Mouse (Mus musculus) embryonic facial prominence, embryonic 10.5 days (tissue): ENCODE results near the gene Tssk4. TPM values are rescaled to one million over a fixed set of nuclear protein-coding genes. Genes with fewer than 3 reads are reported as not detected.

ENCODE experiments used
- DNase-seq: peaks from one replicate; pipeline ENCODE4 v3.0.0-alpha.2; 2017; ENCODE audit warnings: low spot score
- H3K27ac ChIP-seq: fragments of 300-500 bp; sonication (generic); replicated peaks from 2 replicates; pipeline ENCODE4 v1.5.1; 2016; ENCODE audit warnings: mild to moderate bottlenecking
- H3K27me3 ChIP-seq: fragments of 300-500 bp; sonication (generic); replicated peaks from 2 replicates; pipeline ENCODE4 v1.6.1; 2016; ENCODE audit warnings: low read depth, mild to moderate bottlenecking; ENCODE audit not compliant: poor library complexity, severe bottlenecking
- H3K36me3 ChIP-seq: fragments of 300-500 bp; sonication (generic); replicated peaks from 2 replicates; pipeline ENCODE4 v1.6.1; 2016; ENCODE audit warnings: mild to moderate bottlenecking, moderate library complexity
- H3K4me1 ChIP-seq: fragments of 300-500 bp; sonication (generic); 2 replicates; pipeline ENCODE4 v1.6.1; 2016
- H3K4me3 ChIP-seq: fragments of 300-500 bp; sonication (generic); 2 replicates; pipeline ENCODE4 v1.5.1; 2016; ENCODE audit warnings: mild to moderate bottlenecking, moderate library complexity
- H3K9me3 ChIP-seq: fragments of 300-500 bp; sonication (generic); 2 replicates; pipeline ENCODE4 v1.6.1; 2016; ENCODE audit warnings: mild to moderate bottlenecking
- WGBS: fragments of 180-500 bp; shearing (Covaris S2); methylation state at CpG from one replicate; pipeline ENCODE4 v1.1.7; 2016; 5-methylcytosine and 5-hydroxymethylcytosine counted together
- polyA plus RNA-seq: library from polyadenylated mRNA; unstranded; fragments of >200 nt; fragmentation: Nextera tagmentation; extraction: Ambion mirVana; gene quantifications from 2 replicates; pipeline ENCODE4 v1.2.1, GENCODE M21; 2016

The Tssk4 gene
- 0.74 and 0.82 TPM in 2 replicates for polyA plus RNA-seq

- WGBS, result 93% methylated on average over 2 of the region's 2 CpGs
- DNase-seq, result no peak
- H3K4me1 ChIP-seq, result peaks cover 8% of the 10 kb centered on the region
- H3K9me3 ChIP-seq, result no peaks in the 10 kb centered on the region
- H3K36me3 ChIP-seq, result peaks cover 33% of the 10 kb centered on the region
- H3K4me3 ChIP-seq, result no peak within 1 kb of the TSS
- H3K27me3 ChIP-seq, result no peaks in the 10 kb centered on the region
- H3K27ac ChIP-seq, result no peak within 1 kb of the TSS
Observed at GRCm38 (mm10) chr14:55649884-55650283, at the start of gene Tssk4. TSS of gene Tssk4 (plus strand) at chr14:55650184.

- no peaks in the 10 kb centered on the region for H3K9me3 ChIP-seq
- no peak for DNase-seq
- 89% methylated on average over 7 of the region's 7 CpGs for WGBS
- H3K4me1 ChIP-seq, result peaks cover 20% of the 10 kb centered on the region
- H3K27me3 ChIP-seq, result no peaks in the 10 kb centered on the region
- peaks cover 95% of the 10 kb centered on the region for H3K36me3 ChIP-seq
- peak within 1 kb of the TSS; percentile 74 for H3K27ac ChIP-seq
- peak within 1 kb of the TSS; percentile 46 for H3K4me3 ChIP-seq
Observed at GRCm38 (mm10) chr14:55603271-55603632, 46.7 kb upstream of the Tssk4 start, which contains the start of gene Irf9. TSS of gene Irf9 (plus strand) at chr14:55603571.

GRCm38 (mm10) chr14:55603633-55604576 lies 46.1 kb upstream of the Tssk4 start:
- H3K36me3 ChIP-seq, result peaks cover 95% of the 10 kb centered on the region
- peak overlapping the region; percentile 74 for H3K27ac ChIP-seq
- peaks cover 20% of the 10 kb centered on the region for H3K4me1 ChIP-seq
- H3K27me3 ChIP-seq, result no peaks in the 10 kb centered on the region
- WGBS, result 19% methylated on average over 19 of the region's 19 CpGs
- peak overlapping the region; percentile 46 for H3K4me3 ChIP-seq
- peak; percentile 87 for DNase-seq
- H3K9me3 ChIP-seq, result no peaks in the 10 kb centered on the region

GRCm38 (mm10) chr14:55604823-55605222 lies 45.2 kb upstream of the Tssk4 start:
- peak overlapping the region; percentile 46; the same call in 1 of the 2 replicates for H3K4me3 ChIP-seq
- no peak for DNase-seq
- peaks cover 20% of the 10 kb centered on the region for H3K4me1 ChIP-seq
- 90% methylated on average over 11 of the region's 11 CpGs for WGBS
- H3K27ac ChIP-seq, result no peak overlapping the region
- H3K36me3 ChIP-seq, result peaks cover 95% of the 10 kb centered on the region
- no peaks in the 10 kb centered on the region for H3K27me3 ChIP-seq
- H3K9me3 ChIP-seq, result no peaks in the 10 kb centered on the region

- H3K9me3 ChIP-seq, result no peaks in the 10 kb centered on the region
- peaks cover 20% of the 10 kb centered on the region for H3K4me1 ChIP-seq
- no peaks in the 10 kb centered on the region for H3K27me3 ChIP-seq
- H3K27ac ChIP-seq, result no peak overlapping the region
- H3K4me3 ChIP-seq, result no peak overlapping the region
- 93% methylated on average over 16 of the region's 16 CpGs for WGBS
- H3K36me3 ChIP-seq, result peaks cover 89% of the 10 kb centered on the region
- DNase-seq, result no peak
Observed at GRCm38 (mm10) chr14:55605743-55606459, 44.1 kb upstream of the Tssk4 start.

- Histone ChIP-seq H3K36me3 (peaks cover 65% of the 10 kb centered on the region), H3K4me1 (peaks cover 14% of the 10 kb centered on the region), H3K27ac (no peak overlapping the region), H3K27me3 (no peaks in the 10 kb centered on the region), H3K9me3 (no peaks in the 10 kb centered on the region), H3K4me3 (no peak overlapping the region)
- no peak for DNase-seq
- WGBS, result 92% methylated on average over 6 of the region's 6 CpGs
Observed at GRCm38 (mm10) chr14:55608339-55608738, 41.6 kb upstream of the Tssk4 start.

GRCm38 (mm10) chr14:55613346-55613745 lies 36.6 kb upstream of the Tssk4 start:
- peaks cover 12% of the 10 kb centered on the region; the same call in 1 of the 2 replicates for H3K4me1 ChIP-seq
- DNase-seq, result no peak
- H3K4me3 ChIP-seq, result no peak overlapping the region
- no peaks in the 10 kb centered on the region for H3K27me3 ChIP-seq
- no peaks in the 10 kb centered on the region for H3K9me3 ChIP-seq
- 76% methylated on average over 6 of the region's 6 CpGs for WGBS
- H3K27ac ChIP-seq, result no peak overlapping the region
- H3K36me3 ChIP-seq, result peaks cover 20% of the 10 kb centered on the region

- 80% methylated on average over 7 of the region's 7 CpGs for WGBS
- peaks cover 20% of the 10 kb centered on the region; the same call in 1 of the 2 replicates for H3K4me1 ChIP-seq
Observed at GRCm38 (mm10) chr14:55614565-55615178, 35.3 kb upstream of the Tssk4 start.

GRCm38 (mm10) chr14:55615876-55616275 lies 34.1 kb upstream of the Tssk4 start:
- H3K4me1 ChIP-seq, result peaks cover 20% of the 10 kb centered on the region; the same call in 1 of the 2 replicates
- no peaks in the 10 kb centered on the region for H3K9me3 ChIP-seq
- no peaks in the 10 kb centered on the region for H3K36me3 ChIP-seq
- 33% methylated on average over 2 of the region's 2 CpGs for WGBS
- no peak overlapping the region for H3K27ac ChIP-seq
- H3K4me3 ChIP-seq, result no peak overlapping the region
- H3K27me3 ChIP-seq, result peaks cover 9% of the 10 kb centered on the region; the same call in 1 of the 2 replicates
- no peak for DNase-seq

More at GRCm38 (mm10) chr14:55614565-55615178, 35.3 kb upstream of the Tssk4 start:
- no peak overlapping the region for H3K4me3 ChIP-seq
- H3K27me3 ChIP-seq, result peaks cover 6% of the 10 kb centered on the region; the same call in 1 of the 2 replicates
- DNase-seq, result no peak
- no peak overlapping the region for H3K27ac ChIP-seq
- H3K9me3 ChIP-seq, result no peaks in the 10 kb centered on the region
- H3K36me3 ChIP-seq, result peaks cover 7% of the 10 kb centered on the region

- 87% methylated on average over 2 of the region's 2 CpGs for WGBS
Observed at GRCm38 (mm10) chr14:55616844-55617243, 33.1 kb upstream of the Tssk4 start.

GRCm38 (mm10) chr14:55617822-55618221 lies 32.2 kb upstream of the Tssk4 start, which contains the start of gene Rec8:
TSS of gene Rec8 (plus strand) at chr14:55618037.
- Histone ChIP-seq H3K36me3 (0 out of 2 replicates have a peak, but pooled peaks cover 3% of the 10 kb centered on the region), H3K4me3 (peak within 1 kb of the TSS; percentile 41), H3K27ac (no peak within 1 kb of the TSS; the same call in 1 of the 2 replicates), H3K4me1 (peaks cover 20% of the 10 kb centered on the region; the same call in 1 of the 2 replicates), H3K9me3 (no peaks in the 10 kb centered on the region), H3K27me3 (peaks cover 9% of the 10 kb centered on the region; the same call in 1 of the 2 replicates)
- DNase-seq, result peak; percentile 64
- 23% methylated on average over 21 of the region's 21 CpGs for WGBS

More at GRCm38 (mm10) chr14:55616844-55617243, 33.1 kb upstream of the Tssk4 start:
- Histone ChIP-seq H3K4me1 (peaks cover 20% of the 10 kb centered on the region; the same call in 1 of the 2 replicates), H3K27ac (no peak overlapping the region), H3K36me3 (no peaks in the 10 kb centered on the region), H3K27me3 (peaks cover 9% of the 10 kb centered on the region; the same call in 1 of the 2 replicates), H3K9me3 (no peaks in the 10 kb centered on the region), H3K4me3 (no peak overlapping the region)
- no peak for DNase-seq
